In the genomic region with DNA sequence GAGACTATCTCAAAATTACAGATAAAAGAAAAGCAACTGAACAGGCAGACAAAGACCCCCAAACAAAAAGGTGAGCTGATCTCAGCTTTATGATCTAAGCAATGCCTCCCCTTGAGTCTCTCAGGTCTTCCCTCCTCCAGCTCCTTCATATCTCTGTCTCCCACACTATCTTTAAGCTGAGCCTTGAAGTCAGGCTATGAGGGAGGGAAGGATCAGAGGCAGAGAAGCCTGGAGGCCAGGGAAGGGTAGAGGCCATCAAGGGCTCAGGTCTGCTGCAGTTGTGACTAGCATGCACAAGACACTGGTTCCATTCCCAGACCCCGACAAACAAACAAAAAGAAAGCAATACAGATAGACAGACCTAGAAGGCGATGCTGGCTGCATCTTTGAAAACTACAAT, we compare ENCODE assay signal across 15 mouse cellular contexts.
"Had no signal": no experiment of that assay in that cellular context is flagged by ENCODE, and none has a peak within 500 bp of the region (broad histone marks: within the 10 kb centered on the region; RNA-seq: fewer than 3 reads in every experiment).

No protein-coding gene starts in this region.

- H3K9ac ChIP-seq: intestine, embryonic 15.5 days; limb, embryonic 13.5 days; neural tube, embryonic 15.5 days had no signal

- H3K4me1 ChIP-seq: intestine, embryonic 15.5 days; limb, embryonic 13.5 days; neural tube, embryonic 15.5 days had no signal

- DNase-seq: kidney, adult 18-20 months; kidney, postnatal 4 days; left cerebral cortex, postnatal 4 days; lung, adult 18-20 months; lung, postnatal 36 days; midbrain, embryonic 14.5 days; spleen, adult 18-20 months; thymus, postnatal 4 days had no signal

- H3K27ac ChIP-seq: intestine, embryonic 15.5 days; kidney, postnatal 0 days; limb, embryonic 13.5 days; midbrain, embryonic 10.5 days; neural tube, embryonic 15.5 days had no signal

- H3K9me3 ChIP-seq: intestine, embryonic 15.5 days; limb, embryonic 13.5 days; midbrain, embryonic 10.5 days; neural tube, embryonic 15.5 days had no signal

- H3K36me3 ChIP-seq: intestine, embryonic 15.5 days; limb, embryonic 13.5 days; midbrain, embryonic 10.5 days; neural tube, embryonic 15.5 days had no signal

- H3K27me3 ChIP-seq: intestine, embryonic 15.5 days; limb, embryonic 13.5 days; neural tube, embryonic 15.5 days had no signal

- ATAC-seq: intestine, embryonic 15.5 days had no signal

- H3K4me3 ChIP-seq: intestine, embryonic 15.5 days; layer of hippocampus, adult 2 months; limb, embryonic 13.5 days; midbrain, embryonic 10.5 days; myocyte; neural tube, embryonic 15.5 days had no signal

- H3K4me2 ChIP-seq: intestine, embryonic 15.5 days; limb, embryonic 13.5 days; neural tube, embryonic 15.5 days had no signal
